Mouse (Mus musculus): ENCODE data around the gene Lrp5. TPM values are rescaled to one million over a fixed set of nuclear protein-coding genes. Genes with fewer than 3 reads are reported as not detected.
A peak's percentile ranks its signal among the peaks of the same experiment; 100 is the strongest.

Gene Lrp5
- total RNA-seq, 2 experiments from 2014 or later, result 102 to 103 TPM

- DNase-seq (ENCODE audit: low spot score in 2 of 2), result no peak
Observed at GRCm38 (mm10) chr19:3698035-3698434, 11.7 kb upstream of the Lrp5 start.

- no peak for DNase-seq (ENCODE audit: low spot score in 2 of 2)
Observed at GRCm38 (mm10) chr19:3695976-3696375, 9.6 kb upstream of the Lrp5 start.

- DNase-seq (ENCODE audit: low spot score in 2 of 2), result peak; percentile 55 to 81
Observed at GRCm38 (mm10) chr19:3695471-3695870, 9.1 kb upstream of the Lrp5 start.

GRCm38 (mm10) chr19:3695006-3695405, 8.6 kb upstream of the Lrp5 start:
- DNase-seq (ENCODE audit: low spot score in 2 of 2), result no peak

- DNase-seq (ENCODE audit: low spot score in 2 of 2), result no peak
Observed at GRCm38 (mm10) chr19:3694476-3694875, 8.1 kb upstream of the Lrp5 start.

- no peak for DNase-seq (ENCODE audit: low spot score in 2 of 2)
Observed at GRCm38 (mm10) chr19:3692414-3693145, 6.2 kb upstream of the Lrp5 start.

- DNase-seq (ENCODE audit: low spot score in 2 of 2), result no peak
Observed at GRCm38 (mm10) chr19:3691337-3691736, 5.0 kb upstream of the Lrp5 start.

- DNase-seq (ENCODE audit: low spot score in 2 of 2), result no peak
Observed at GRCm38 (mm10) chr19:3687676-3688171, 1.4 kb upstream of the Lrp5 start.

- DNase-seq (ENCODE audit: low spot score in 2 of 2), result no peak
Observed at GRCm38 (mm10) chr19:3685611-3686214, 651 bp downstream of the Lrp5 start.

- DNase-seq (ENCODE audit: low spot score in 2 of 2), result no peak
Observed at GRCm38 (mm10) chr19:3684957-3685580, 1.3 kb downstream of the Lrp5 start.

GRCm38 (mm10) chr19:3684414-3684813, 1.9 kb downstream of the Lrp5 start:
- DNase-seq (ENCODE audit: low spot score in 2 of 2), result no peak

- DNase-seq (ENCODE audit: low spot score in 2 of 2), result peak; percentile 71 to 72
Observed at GRCm38 (mm10) chr19:3681310-3681934, 4.9 kb downstream of the Lrp5 start.

- DNase-seq (ENCODE audit: low spot score in 2 of 2), result peak in 1 of 2 experiments; percentile 58
Observed at GRCm38 (mm10) chr19:3680732-3681131, 5.6 kb downstream of the Lrp5 start.

- no peak for DNase-seq (ENCODE audit: low spot score in 2 of 2)
Observed at GRCm38 (mm10) chr19:3674122-3674855, 12.1 kb downstream of the Lrp5 start.

GRCm38 (mm10) chr19:3673149-3673548, 13.2 kb downstream of the Lrp5 start:
- no peak for DNase-seq (ENCODE audit: low spot score in 2 of 2)

GRCm38 (mm10) chr19:3669100-3669499, 17.3 kb downstream of the Lrp5 start:
- DNase-seq (ENCODE audit: low spot score in 2 of 2), result no peak

- no peak for DNase-seq (ENCODE audit: low spot score in 2 of 2)
Observed at GRCm38 (mm10) chr19:3668551-3668950, 17.8 kb downstream of the Lrp5 start.

GRCm38 (mm10) chr19:3667979-3668378, 18.4 kb downstream of the Lrp5 start:
- no peak for DNase-seq (ENCODE audit: low spot score in 2 of 2)

GRCm38 (mm10) chr19:3667155-3667895, 19.0 kb downstream of the Lrp5 start:
- DNase-seq (ENCODE audit: low spot score in 2 of 2), result no peak

- DNase-seq (ENCODE audit: low spot score in 2 of 2), result no peak
Observed at GRCm38 (mm10) chr19:3666632-3667031, 19.7 kb downstream of the Lrp5 start.

All from adrenal gland, adult 18-20 months (tissue).